Mouse (Mus musculus): ENCODE results near the gene Mt4. TPM values are rescaled to one million over a fixed set of nuclear protein-coding genes. Genes with fewer than 3 reads are reported as not detected.

Mt4 gene
- total RNA-seq, 1 experiment, result 6.4 TPM

- no peaks in the 10 kb centered on the region for H3K9me3 ChIP-seq (ENCODE audit: control insufficient read depth, insufficient read depth, low read depth, low read length)
- peaks cover 16 to 21% of the 10 kb centered on the region in 2 experiments; a peak in 3 of 4 replicates for H3K4me1 ChIP-seq (ENCODE audit: control insufficient read depth in 2 of 2, insufficient read depth in 2 of 2, low read length in 2 of 2, poor library complexity in 1 of 2)
- DNase-seq (ENCODE audit: low read depth, low spot score), result no peak
- peaks cover 4% of the 10 kb centered on the region; the same call in 1 of the 2 replicates for H3K36me3 ChIP-seq (ENCODE audit: control insufficient read depth, insufficient read depth, low read length, poor library complexity, severe bottlenecking)
- H3K9ac ChIP-seq (ENCODE audit: insufficient read depth, low read depth, low read length, poor library complexity, severe bottlenecking), result peak overlapping the region; percentile 36; the same call in 1 of the 2 replicates
- in situ Hi-C loops (cut with MboI; ENCODE audit: low sequenced_read_pairs in 2 of 2, unreplicated experiment in 2 of 2), result no loop called here
- H3K27ac ChIP-seq (ENCODE audit: insufficient read depth, low read depth, low read length, poor library complexity, severe bottlenecking), result peak overlapping the region; percentile 4; the same call in 1 of the 2 replicates
- peak overlapping the region; percentile 15 to 51; a peak in 3 of 4 replicates for H3K4me3 ChIP-seq (ENCODE audit: insufficient read depth in 1 of 2, low read depth in 1 of 2, low read length in 2 of 2, poor library complexity in 1 of 2, severe bottlenecking in 1 of 2)
- TF ChIP-seq ZNF384 (IDR thresholded peaks at IDR 0.05; ENCODE audit: low read depth, low read length) (peak; percentile 97), ZC3H11A (IDR thresholded peaks at IDR 0.05; ENCODE audit: borderline replicate concordance, low read depth, low read length) (no peak), MAFK (IDR thresholded peaks at IDR 0.05; ENCODE audit: insufficient read depth, low read depth, low read length) (no peak), CHD2 (IDR thresholded peaks at IDR 0.05; ENCODE audit: low read depth, low read length) (no peak)
These were observed 46.1 kb downstream of the Mt4 start for GRCm38 (mm10) chr8:94183117-94183516.

- Histone ChIP-seq H3K9ac (ENCODE audit: insufficient read depth, low read depth, low read length, poor library complexity, severe bottlenecking) (no peak overlapping the region; the same call in 1 of the 2 replicates), H3K27ac (ENCODE audit: insufficient read depth, low read depth, low read length, poor library complexity, severe bottlenecking) (no peak overlapping the region), H3K4me1 (ENCODE audit: control insufficient read depth in 2 of 2, insufficient read depth in 2 of 2, low read length in 2 of 2, poor library complexity in 1 of 2) (peaks cover 15 to 21% of the 10 kb centered on the region in 2 experiments; a peak in 3 of 4 replicates), H3K4me3 (ENCODE audit: insufficient read depth in 1 of 2, low read depth in 1 of 2, low read length in 2 of 2, poor library complexity in 1 of 2, severe bottlenecking in 1 of 2) (peak overlapping the region in 1 of 2 experiments; percentile 3; a peak in 1 of 4 replicates), H3K36me3 (ENCODE audit: control insufficient read depth, insufficient read depth, low read length, poor library complexity, severe bottlenecking) (peaks cover 4% of the 10 kb centered on the region; the same call in 1 of the 2 replicates), H3K9me3 (ENCODE audit: control insufficient read depth, insufficient read depth, low read depth, low read length) (no peaks in the 10 kb centered on the region)
- in situ Hi-C loops (cut with MboI; ENCODE audit: low sequenced_read_pairs in 2 of 2, unreplicated experiment in 2 of 2), result no loop called here
- DNase-seq (ENCODE audit: low read depth, low spot score), result no peak
- TF ChIP-seq MAFK (IDR thresholded peaks at IDR 0.05; ENCODE audit: insufficient read depth, low read depth, low read length) (no peak), CHD2 (IDR thresholded peaks at IDR 0.05; ENCODE audit: low read depth, low read length) (no peak), HCFC1 (IDR thresholded peaks at IDR 0.05; ENCODE audit: borderline replicate concordance, insufficient read depth, low read length) (no peak), ZNF384 (IDR thresholded peaks at IDR 0.05; ENCODE audit: low read depth, low read length) (no peak), ZC3H11A (IDR thresholded peaks at IDR 0.05; ENCODE audit: borderline replicate concordance, low read depth, low read length) (no peak)
These were observed 47.4 kb downstream of the Mt4 start for GRCm38 (mm10) chr8:94184357-94184843.

- TF ChIP-seq CHD2 (IDR thresholded peaks at IDR 0.05; ENCODE audit: low read depth, low read length) (no peak), ZNF384 (IDR thresholded peaks at IDR 0.05; ENCODE audit: low read depth, low read length) (no peak), ZC3H11A (IDR thresholded peaks at IDR 0.05; ENCODE audit: borderline replicate concordance, low read depth, low read length) (no peak), MAFK (IDR thresholded peaks at IDR 0.05; ENCODE audit: insufficient read depth, low read depth, low read length) (no peak)
- H3K9me3 ChIP-seq (ENCODE audit: control insufficient read depth, insufficient read depth, low read depth, low read length), result no peaks in the 10 kb centered on the region
- peak overlapping the region; percentile 61 for H3K27ac ChIP-seq (ENCODE audit: insufficient read depth, low read depth, low read length, poor library complexity, severe bottlenecking)
- no peak overlapping the region for H3K4me3 ChIP-seq (ENCODE audit: insufficient read depth in 1 of 2, low read depth in 1 of 2, low read length in 2 of 2, poor library complexity in 1 of 2, severe bottlenecking in 1 of 2)
- H3K9ac ChIP-seq (ENCODE audit: insufficient read depth, low read depth, low read length, poor library complexity, severe bottlenecking), result 0 out of 2 replicates have a peak overlapping the region, but pooled peaks have one; percentile 24
- H3K36me3 ChIP-seq (ENCODE audit: control insufficient read depth, insufficient read depth, low read length, poor library complexity, severe bottlenecking), result no peaks in the 10 kb centered on the region
- in situ Hi-C loops (cut with MboI; ENCODE audit: low sequenced_read_pairs in 2 of 2, unreplicated experiment in 2 of 2), result no loop called here
- no peak for DNase-seq (ENCODE audit: low read depth, low spot score)
- H3K4me1 ChIP-seq (ENCODE audit: control insufficient read depth in 2 of 2, insufficient read depth in 2 of 2, low read length in 2 of 2, poor library complexity in 1 of 2), result peaks cover 15 to 28% of the 10 kb centered on the region in 2 experiments; a peak in 3 of 4 replicates
These were observed 48.8 kb downstream of the Mt4 start for GRCm38 (mm10) chr8:94185791-94186190.

GRCm38 (mm10) chr8:94186542-94186941 is 49.5 kb downstream of the Mt4 start:
- peak; percentile 99 for TF ChIP-seq MAFK (IDR thresholded peaks at IDR 0.05; ENCODE audit: insufficient read depth, low read depth, low read length)
- TF ChIP-seq CHD2 (IDR thresholded peaks at IDR 0.05; ENCODE audit: low read depth, low read length), result no peak
- peak; percentile 6; the same call in 1 of the 2 replicates for TF ChIP-seq ZC3H11A (IDR thresholded peaks at IDR 0.05; ENCODE audit: borderline replicate concordance, low read depth, low read length)
- Histone ChIP-seq H3K9ac (ENCODE audit: insufficient read depth, low read depth, low read length, poor library complexity, severe bottlenecking) (peak overlapping the region; percentile 58), H3K4me3 (ENCODE audit: insufficient read depth in 1 of 2, low read depth in 1 of 2, low read length in 2 of 2, poor library complexity in 1 of 2, severe bottlenecking in 1 of 2) (peak overlapping the region; percentile 7 to 15; a peak in 3 of 4 replicates), H3K36me3 (ENCODE audit: control insufficient read depth, insufficient read depth, low read length, poor library complexity, severe bottlenecking) (no peaks in the 10 kb centered on the region), H3K9me3 (ENCODE audit: control insufficient read depth, insufficient read depth, low read depth, low read length) (no peaks in the 10 kb centered on the region), H3K27ac (ENCODE audit: insufficient read depth, low read depth, low read length, poor library complexity, severe bottlenecking) (peak overlapping the region; percentile 61), H3K4me1 (ENCODE audit: control insufficient read depth in 2 of 2, insufficient read depth in 2 of 2, low read length in 2 of 2, poor library complexity in 1 of 2) (peaks cover 15 to 32% of the 10 kb centered on the region in 2 experiments)
- in situ Hi-C loops (cut with MboI; ENCODE audit: low sequenced_read_pairs in 2 of 2, unreplicated experiment in 2 of 2), result no loop called here
- no peak for DNase-seq (ENCODE audit: low read depth, low spot score)

Data from ES-E14 (cell line).